Mouse (Mus musculus) liver, embryonic 16.5 days (tissue): ENCODE measurements around the gene 4930415O20Rik. TPM values are rescaled to one million over a fixed set of nuclear protein-coding genes. Genes with fewer than 3 reads are reported as not detected.
A peak's percentile ranks its signal among the peaks of the same experiment; 100 is the strongest.

Source experiments
- ATAC-seq: fragments of 200-750 bp; cut with Nextera tagmentation; 2 replicates; pipeline ENCODE4 v1.8.0; 2017; ENCODE audit warnings: low read depth, mild to moderate bottlenecking, moderate number of reproducible peaks, moderate library complexity
- H3K27ac ChIP-seq: fragments of 300-500 bp; sonication (generic); 2 replicates; pipeline ENCODE4 v1.5.1; 2014; ENCODE audit warnings: mild to moderate bottlenecking, low read length
- H3K27me3 ChIP-seq: fragments of 300-500 bp; sonication (generic); 2 replicates; pipeline ENCODE4 v1.6.1; 2014; ENCODE audit warnings: low read depth, low read length, mixed read lengths; ENCODE audit not compliant: control insufficient read depth, insufficient read depth
- H3K36me3 ChIP-seq: fragments of 300-500 bp; sonication (generic); 2 replicates; pipeline ENCODE4 v1.6.1; 2014; ENCODE audit warnings: mild to moderate bottlenecking; ENCODE audit not compliant: control insufficient read depth, insufficient read depth
- H3K4me1 ChIP-seq: fragments of 300-500 bp; sonication (generic); 2 replicates; pipeline ENCODE4 v1.6.1; 2014; ENCODE audit warnings: low read depth, low read length, mixed read lengths; ENCODE audit not compliant: control insufficient read depth
- H3K4me2 ChIP-seq: fragments of 300-500 bp; sonication (generic); 2 replicates; pipeline ENCODE4 v1.6.1; 2014; ENCODE audit warnings: low read depth, low read length, mixed read lengths
- H3K4me3 ChIP-seq: fragments of 300-500 bp; sonication (generic); 2 replicates; pipeline ENCODE4 v1.5.1; 2014; ENCODE audit warnings: low read depth, mild to moderate bottlenecking, low read length
- H3K9ac ChIP-seq: fragments of 300-500 bp; sonication (generic); 2 replicates; pipeline ENCODE4 v1.6.1; 2014; ENCODE audit warnings: low read depth, low read length
- H3K9me3 ChIP-seq: fragments of 300-500 bp; sonication (generic); replicated peaks from 2 replicates; pipeline ENCODE4 v1.6.1; 2016; ENCODE audit warnings: low read length; ENCODE audit not compliant: control insufficient read depth
- WGBS: fragments of 180-500 bp; shearing (Covaris S2); extraction: QIAGEN DNeasy Blood & Tissue Kit; methylation state at CpG from one replicate; pipeline ENCODE4 v1.1.7; 2014; ENCODE audit not compliant: insufficient replicate concordance; 5-methylcytosine and 5-hydroxymethylcytosine counted together
- polyA plus RNA-seq: library from polyadenylated mRNA; unstranded; fragments of >200 nt; fragmentation: Nextera tagmentation; extraction: Ambion mirVana; gene quantifications from 2 replicates; pipeline ENCODE4 v1.2.1, GENCODE M21; 2015

The 4930415O20Rik gene
- polyA plus RNA-seq = not detected in 2 replicates

DNA sequence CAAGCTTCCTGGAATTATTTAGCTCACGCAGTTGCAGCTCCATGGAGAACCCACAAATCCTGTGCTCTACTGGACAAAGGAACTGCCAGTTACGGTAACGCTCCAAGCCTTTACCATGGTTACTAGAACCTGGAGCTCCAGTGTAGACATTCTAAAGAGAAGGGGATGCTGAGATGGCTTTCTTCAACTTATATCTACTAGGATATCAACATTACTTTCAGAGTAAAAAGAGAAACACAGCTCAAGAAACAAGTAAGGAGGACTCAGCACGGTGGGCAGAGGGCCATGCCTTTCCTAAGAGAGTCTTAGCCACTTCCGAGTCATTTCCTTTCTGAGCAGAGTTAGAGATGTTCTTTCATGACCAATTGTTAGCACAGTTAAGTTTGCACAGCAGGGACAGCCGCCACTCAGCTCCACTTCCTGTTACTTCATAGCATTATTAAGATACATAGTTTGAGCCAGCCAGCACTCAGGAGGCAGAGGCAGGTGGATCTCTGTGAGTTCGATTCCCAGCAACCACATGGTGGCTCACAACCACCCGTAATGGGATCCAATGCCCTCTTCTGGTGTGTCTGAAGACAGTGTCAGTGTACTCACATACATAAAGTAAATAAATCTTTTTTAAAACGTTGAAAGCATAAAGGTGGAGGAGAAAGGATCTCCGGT lies at the start of gene 4930415O20Rik, which contains the start of gene Ccnt1:
Gene 4930415O20Rik, plus strand, starts transcription at position 132 of the 666 bp plus-strand sequence.
Gene Ccnt1, minus strand, starts transcription at position 51 of the 666 bp plus-strand sequence.
- 58% methylated on average over 10 of the region's 10 CpGs for WGBS
- Histone ChIP-seq H3K4me3 (no peak within 1 kb of the TSS), H3K27me3 (no peaks in the 10 kb centered on the region), H3K36me3 (no peaks in the 10 kb centered on the region), H3K4me1 (peaks cover 14% of the 10 kb centered on the region), H3K4me2 (no peak within 1 kb of the TSS), H3K9ac (no peak within 1 kb of the TSS), H3K27ac (no peak within 1 kb of the TSS), H3K9me3 (no peaks in the 10 kb centered on the region)
- ATAC-seq = no peak

DNA sequence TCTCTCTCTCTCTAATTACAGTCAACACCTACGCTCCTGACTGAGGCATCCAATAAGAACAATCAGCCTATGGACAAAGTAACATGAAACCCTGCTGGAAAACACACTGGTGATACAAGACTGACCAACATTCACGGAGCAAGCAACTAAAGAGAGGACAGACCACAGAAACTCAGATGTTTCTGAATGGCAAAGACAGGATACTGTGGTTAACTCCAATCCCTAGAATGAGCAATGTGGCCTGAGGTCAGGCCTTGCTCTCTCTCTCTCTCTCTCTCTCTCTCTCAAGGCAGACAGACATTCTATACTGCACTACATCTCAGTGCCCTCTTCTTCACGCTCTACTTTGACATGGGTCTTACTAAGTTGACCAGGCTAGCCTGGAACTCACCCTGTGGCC lies 49.6 kb upstream of the 4930415O20Rik start:
- H3K9me3 ChIP-seq = no peaks in the 10 kb centered on the region

DNA sequence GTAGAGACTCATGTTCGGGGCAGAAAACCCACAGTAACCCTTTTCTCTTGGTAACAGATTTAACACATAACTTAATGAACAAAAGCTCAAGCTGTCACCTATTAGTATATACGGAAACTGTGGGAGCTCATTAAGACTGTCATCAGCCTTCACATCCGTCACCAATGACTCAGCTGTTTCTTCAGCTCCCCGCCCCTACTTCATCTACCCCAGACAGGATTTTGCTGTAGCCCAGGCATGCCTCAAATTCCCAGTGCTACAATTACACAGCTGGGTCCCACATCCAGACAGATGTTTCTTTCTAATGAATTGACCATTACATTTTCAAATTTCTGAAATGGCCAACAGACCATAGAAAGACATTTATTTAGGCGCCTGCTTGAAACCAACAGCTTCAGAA lies 44.7 kb upstream of the 4930415O20Rik start:
- H3K4me3 ChIP-seq = no peak overlapping the region
- peak overlapping the region; percentile 19; the same call in 1 of the 2 replicates for H3K4me2 ChIP-seq
- H3K27ac ChIP-seq = peak overlapping the region; percentile 54
- 48% methylated on average over 5 of the region's 5 CpGs for whole genome bisulfite sequencing
- no peaks in the 10 kb centered on the region for H3K27me3 ChIP-seq
- peak; percentile 84 for ATAC-seq
- H3K9me3 ChIP-seq = no peaks in the 10 kb centered on the region
- H3K4me1 ChIP-seq = peaks cover 8% of the 10 kb centered on the region
- H3K9ac ChIP-seq = no peak overlapping the region
- peaks cover 60% of the 10 kb centered on the region for H3K36me3 ChIP-seq

More for the DNA sequence above, 49.6 kb upstream of the 4930415O20Rik start:
- H3K4me2 ChIP-seq = no peak overlapping the region
- WGBS = 80% methylated on average over 3 of the region's 3 CpGs
- H3K27me3 ChIP-seq = no peaks in the 10 kb centered on the region
- ATAC-seq = no peak
- no peak overlapping the region for H3K4me3 ChIP-seq
- peaks cover 43% of the 10 kb centered on the region for H3K36me3 ChIP-seq
- H3K9ac ChIP-seq = no peak overlapping the region
- H3K4me1 ChIP-seq = peaks cover 6% of the 10 kb centered on the region
- no peak overlapping the region for H3K27ac ChIP-seq

DNA sequence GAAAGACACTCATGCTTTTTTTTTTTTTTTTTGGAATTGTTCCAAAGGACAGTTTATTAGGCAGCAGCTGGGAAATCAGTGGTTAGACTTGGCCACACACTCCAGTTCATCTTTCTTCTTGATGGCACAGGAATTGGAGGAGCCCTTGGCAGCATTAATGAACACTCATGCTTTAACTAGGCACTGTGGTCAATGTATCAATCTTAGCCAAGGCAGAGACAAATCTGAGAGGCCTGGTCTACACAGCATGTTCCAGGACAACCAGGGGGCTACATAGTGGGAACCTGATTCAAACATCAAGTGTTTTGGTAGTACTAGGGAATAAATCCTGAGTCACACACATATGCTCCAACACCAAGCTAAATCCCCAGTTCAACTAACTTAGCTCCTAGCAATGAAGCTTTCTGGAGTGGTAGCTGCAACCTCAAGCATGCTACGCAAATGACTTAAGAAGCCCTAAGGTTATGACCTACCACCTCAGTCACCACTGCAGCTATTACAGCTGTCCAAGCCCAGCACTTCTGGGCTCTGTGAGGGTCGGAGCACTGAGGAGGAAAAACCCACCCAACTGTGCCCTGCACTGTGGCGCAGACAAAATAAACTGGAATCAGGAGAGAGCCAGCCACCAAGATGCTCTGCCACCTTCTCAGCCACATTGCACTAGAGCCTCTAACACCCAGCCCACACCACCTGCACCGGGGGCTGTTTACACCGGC lies 43.6 kb upstream of the 4930415O20Rik start:
- Histone ChIP-seq H3K27ac (no peak overlapping the region), H3K4me2 (no peak overlapping the region), H3K4me3 (no peak overlapping the region), H3K4me1 (peaks cover 11% of the 10 kb centered on the region), H3K9me3 (no peaks in the 10 kb centered on the region), H3K36me3 (peaks cover 60% of the 10 kb centered on the region), H3K9ac (no peak overlapping the region), H3K27me3 (no peaks in the 10 kb centered on the region)
- 83% methylated on average over 5 of the region's 5 CpGs for WGBS
- ATAC-seq = no peak

DNA sequence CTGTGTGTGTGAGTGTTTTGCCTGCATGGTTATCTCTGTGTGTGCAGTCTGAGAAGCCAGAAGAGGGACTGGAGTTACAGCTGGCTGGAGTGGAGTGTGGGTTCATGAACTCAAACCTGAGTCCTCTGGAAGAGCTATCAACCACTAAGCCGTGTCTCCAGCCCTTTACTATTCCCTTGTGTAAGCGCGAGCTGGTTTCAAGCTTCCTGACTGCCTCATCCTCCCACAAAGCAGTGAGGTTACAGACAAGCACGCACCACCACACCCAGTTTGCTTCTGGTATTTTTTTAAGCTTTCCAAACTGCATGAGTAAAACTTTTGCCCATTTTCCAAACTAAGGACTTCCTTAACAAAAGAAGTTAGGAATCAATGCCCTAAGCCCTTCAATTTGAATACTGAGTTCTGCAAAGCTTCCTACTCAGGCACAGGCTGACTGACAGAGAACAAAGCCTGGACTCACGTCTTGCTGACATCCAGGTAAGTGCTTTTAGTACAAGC lies 42.7 kb upstream of the 4930415O20Rik start:
- ATAC-seq = no peak
- Histone ChIP-seq H3K4me3 (no peak overlapping the region), H3K27me3 (no peaks in the 10 kb centered on the region), H3K4me2 (no peak overlapping the region), H3K4me1 (peaks cover 20% of the 10 kb centered on the region), H3K36me3 (peaks cover 54% of the 10 kb centered on the region), H3K9me3 (no peaks in the 10 kb centered on the region), H3K27ac (no peak overlapping the region), H3K9ac (no peak overlapping the region)
- WGBS = 82% methylated on average over 5 of the region's 5 CpGs

DNA sequence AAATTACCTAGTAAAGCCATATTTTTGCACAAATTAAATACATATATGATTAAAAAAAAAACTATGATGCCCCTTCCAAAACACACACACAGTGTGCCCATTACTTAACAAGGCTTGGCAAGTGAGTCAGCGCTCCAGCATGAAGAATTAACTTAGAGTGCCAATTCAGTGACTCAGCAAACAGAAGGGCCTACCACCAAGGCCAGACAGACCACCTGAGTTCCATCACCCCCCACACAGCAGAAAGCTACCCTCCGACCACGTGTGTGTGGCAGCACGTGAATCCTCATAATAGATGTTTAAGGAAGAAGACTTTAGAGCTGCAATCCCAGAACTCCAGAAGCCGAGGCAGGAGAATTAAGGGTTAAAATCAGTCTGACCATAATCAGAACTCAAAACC lies 38.5 kb upstream of the 4930415O20Rik start:
- H3K27ac ChIP-seq = no peak overlapping the region
- no peak for ATAC-seq
- no peaks in the 10 kb centered on the region for H3K27me3 ChIP-seq
- H3K4me2 ChIP-seq = peak overlapping the region; percentile 77
- H3K9me3 ChIP-seq = no peaks in the 10 kb centered on the region
- peaks cover 34% of the 10 kb centered on the region for H3K36me3 ChIP-seq
- peaks cover 12% of the 10 kb centered on the region for H3K4me1 ChIP-seq
- 21% methylated on average over 5 of the region's 5 CpGs for WGBS
- peak overlapping the region; percentile 89 for H3K4me3 ChIP-seq
- H3K9ac ChIP-seq = peak overlapping the region; percentile 91

DNA sequence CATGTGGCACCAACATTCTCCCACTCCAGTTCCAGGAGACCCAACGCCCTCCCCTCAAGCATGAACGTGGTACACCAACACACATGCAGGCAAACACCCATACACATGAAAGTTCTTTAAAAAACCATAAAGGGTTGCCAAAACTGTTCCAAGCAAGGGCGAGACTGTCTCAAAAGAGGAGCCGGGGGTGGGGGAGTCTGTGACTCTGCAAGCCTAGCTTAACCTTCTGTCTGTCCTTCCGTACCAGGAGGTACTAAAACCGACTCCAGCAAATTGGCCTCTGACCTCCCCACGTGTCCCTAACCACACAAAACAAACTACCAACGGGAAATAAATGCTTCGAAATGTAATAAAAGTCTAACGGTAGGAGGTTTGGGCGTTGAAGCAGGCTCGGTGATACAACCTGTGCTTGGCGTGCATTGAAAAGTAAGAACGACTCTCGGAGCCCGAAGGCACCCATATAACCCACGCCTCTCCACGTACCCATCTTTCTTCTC lies 37.7 kb upstream of the 4930415O20Rik start:
- Histone ChIP-seq H3K27ac (peak overlapping the region; percentile 97), H3K9me3 (no peaks in the 10 kb centered on the region), H3K4me1 (peaks cover 12% of the 10 kb centered on the region), H3K9ac (peak overlapping the region; percentile 91), H3K27me3 (no peaks in the 10 kb centered on the region), H3K4me2 (peak overlapping the region; percentile 77), H3K4me3 (peak overlapping the region; percentile 89), H3K36me3 (peaks cover 26% of the 10 kb centered on the region)
- WGBS = under 1% methylated on average over 18 of the region's 18 CpGs
- ATAC-seq = no peak

DNA sequence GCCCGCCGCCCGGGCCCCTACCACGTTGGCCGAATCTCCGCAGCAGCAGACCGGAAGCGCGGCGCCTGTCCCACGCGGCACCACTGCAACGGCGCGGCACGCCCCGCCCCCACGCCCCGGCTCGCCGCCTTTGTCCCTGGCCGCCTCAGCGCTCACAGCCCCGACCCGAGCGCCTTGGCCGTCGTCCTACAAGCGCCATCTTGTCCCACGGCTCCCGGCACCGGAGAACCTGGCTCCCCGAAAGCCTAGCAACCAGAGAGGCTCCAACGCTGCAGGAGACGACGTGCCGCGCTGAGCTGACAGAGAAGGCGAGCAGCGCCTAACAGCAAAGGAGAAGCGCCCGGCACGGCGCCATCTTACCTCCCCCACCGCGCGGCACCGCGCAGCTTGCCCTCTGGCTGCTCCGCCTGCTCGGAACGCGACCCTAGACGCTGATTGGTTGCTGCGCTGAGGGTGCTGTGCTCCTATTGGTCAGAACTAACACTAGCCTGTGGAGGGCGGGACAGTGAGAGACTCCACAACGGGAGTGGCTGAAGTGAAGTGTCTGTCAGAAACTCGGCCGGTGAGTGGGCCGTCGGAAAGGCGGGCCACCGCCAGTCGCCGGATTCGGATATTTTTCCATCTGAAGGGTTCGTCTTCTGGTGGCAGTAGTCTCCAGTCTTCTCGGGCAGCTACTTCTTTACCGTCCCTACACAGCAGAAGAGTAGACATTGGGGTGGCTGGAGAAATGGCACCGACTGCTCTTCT lies 36.8 kb upstream of the 4930415O20Rik start, which contains the start of gene Kansl2:
Gene Kansl2, minus strand, starts transcription at position 384 of the 747 bp plus-strand sequence.
- Histone ChIP-seq H3K4me2 (peak within 1 kb of the TSS; percentile 77), H3K27me3 (no peaks in the 10 kb centered on the region), H3K4me1 (peaks cover 12% of the 10 kb centered on the region), H3K9me3 (no peaks in the 10 kb centered on the region), H3K9ac (peak within 1 kb of the TSS; percentile 91), H3K4me3 (peak within 1 kb of the TSS; percentile 89), H3K36me3 (peaks cover 18% of the 10 kb centered on the region), H3K27ac (peak within 1 kb of the TSS; percentile 97)
- ATAC-seq = peak; percentile 100
- WGBS = under 1% methylated on average over 66 of the region's 70 CpGs
